Mouse (Mus musculus) frontal cortex, postnatal 10 days (tissue): Measurements from ENCODE around the gene Gsta1.
"Not testable (repeated sequence)": the region's sequence is repeated elsewhere in the genome, so short reads cannot be mapped to it uniquely, and the experiment has no call there.

ENCODE experiments used
- DNase-seq, 2 experiments: peaks; one replicate each; pipeline ENCODE4 v3.0.0; 2022; ENCODE audit warnings: low spot score in 2 of 2, mixed read lengths in 1 of 2

Gene Gsta1

GRCm38 (mm10) chr9:78230461-78230860 is at the start of gene Gsta1:
Gsta1 (plus strand) TSS chr9:78230656.
- DNase-seq, result not testable (repeated sequence)

- DNase-seq, result not testable (repeated sequence)
Observed at GRCm38 (mm10) chr9:78182474-78182873, 48.0 kb upstream of the Gsta1 start, which contains the start of gene Gsta4. Gsta4 (plus strand) TSS chr9:78182774.

- no peak for DNase-seq
Observed at GRCm38 (mm10) chr9:78185686-78186085, 44.8 kb upstream of the Gsta1 start.

GRCm38 (mm10) chr9:78188910-78189309 is 41.5 kb upstream of the Gsta1 start:
- no peak for DNase-seq

DNA sequence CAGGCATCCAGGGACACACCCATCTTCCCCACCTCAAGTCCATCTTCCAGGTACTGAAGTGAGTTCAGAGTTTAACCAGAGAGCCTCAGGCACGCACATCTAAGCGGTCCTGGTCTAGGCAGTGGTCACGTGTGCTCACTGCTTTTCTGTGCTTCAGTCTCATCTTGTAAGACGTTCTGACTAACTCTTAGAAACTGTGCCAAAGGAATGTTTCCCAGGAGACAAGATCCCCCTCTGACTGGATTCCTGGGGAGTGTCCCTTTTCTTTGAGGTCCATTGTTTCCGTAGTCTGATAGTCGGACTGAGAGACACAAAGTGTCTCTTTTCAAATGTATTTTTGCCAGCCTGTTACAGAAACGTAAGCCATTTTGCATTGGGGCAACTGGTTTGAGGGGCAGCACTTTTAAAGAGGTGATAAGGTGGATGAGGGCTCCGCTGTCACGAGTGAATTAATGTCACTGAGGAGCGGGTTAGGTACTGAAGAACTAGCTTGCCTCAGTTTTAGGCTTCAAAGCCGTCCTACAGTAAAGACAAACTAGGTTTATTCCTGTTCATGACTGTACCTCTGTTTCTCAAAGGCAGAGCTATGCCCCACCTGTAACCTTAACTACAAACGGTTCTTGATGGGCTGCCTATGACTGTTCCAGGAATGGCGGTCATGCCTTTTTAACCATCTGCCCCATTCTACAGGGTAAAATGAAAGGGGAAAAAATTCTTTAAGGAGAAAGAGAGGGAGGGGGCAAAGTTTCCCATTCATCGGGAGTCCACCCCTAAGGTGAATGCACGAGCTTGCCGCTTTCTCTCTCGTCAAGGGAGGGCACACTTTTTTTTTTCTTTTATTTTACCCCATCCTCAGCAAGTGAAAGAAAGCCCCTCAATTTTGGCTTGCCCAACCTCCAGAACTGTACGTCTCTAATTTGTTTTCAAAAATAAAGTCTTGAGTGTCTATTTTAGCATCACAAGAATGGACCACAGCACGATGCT is 39.5 kb upstream of the Gsta1 start:
- no peak for DNase-seq

- DNase-seq, result peak in 1 of 2 experiments; percentile 34
Observed at GRCm38 (mm10) chr9:78191736-78192135, 38.7 kb upstream of the Gsta1 start.

DNA sequence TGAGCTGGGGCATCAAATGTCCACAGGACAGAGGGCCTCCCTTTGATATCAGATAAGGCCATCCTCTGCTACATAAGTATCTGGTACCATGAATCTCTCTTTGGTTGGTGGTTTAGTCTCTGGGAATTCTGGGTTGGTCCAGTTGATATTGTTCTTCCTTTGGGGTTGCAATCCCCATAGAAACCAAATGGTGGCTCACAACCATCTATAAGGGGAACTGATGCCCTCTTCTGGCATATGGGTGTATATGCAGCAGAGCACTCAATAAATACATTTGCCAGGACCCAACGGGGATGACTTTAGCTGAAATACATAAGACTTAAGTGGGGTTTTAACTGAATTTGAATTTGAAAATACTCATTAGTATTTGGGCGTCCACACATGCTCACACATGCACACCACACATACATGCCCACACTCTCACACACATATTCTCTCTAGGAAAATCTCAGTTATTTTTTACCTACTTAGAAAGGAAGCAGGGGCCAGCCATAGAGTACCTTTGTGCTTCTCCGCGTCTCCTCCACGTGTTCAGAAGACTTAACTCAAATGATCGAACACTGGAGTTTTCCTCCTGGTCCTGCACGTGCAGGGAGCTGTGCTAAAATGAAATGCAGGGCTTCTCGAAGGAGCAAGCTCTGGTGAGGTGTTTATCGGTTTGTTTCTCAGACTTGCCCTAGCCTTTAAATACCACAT is 36.4 kb upstream of the Gsta1 start:
- no peak for DNase-seq

- peak in 1 of 2 experiments; percentile 23 for DNase-seq
Observed at GRCm38 (mm10) chr9:78195034-78195433, 35.4 kb upstream of the Gsta1 start.

DNA sequence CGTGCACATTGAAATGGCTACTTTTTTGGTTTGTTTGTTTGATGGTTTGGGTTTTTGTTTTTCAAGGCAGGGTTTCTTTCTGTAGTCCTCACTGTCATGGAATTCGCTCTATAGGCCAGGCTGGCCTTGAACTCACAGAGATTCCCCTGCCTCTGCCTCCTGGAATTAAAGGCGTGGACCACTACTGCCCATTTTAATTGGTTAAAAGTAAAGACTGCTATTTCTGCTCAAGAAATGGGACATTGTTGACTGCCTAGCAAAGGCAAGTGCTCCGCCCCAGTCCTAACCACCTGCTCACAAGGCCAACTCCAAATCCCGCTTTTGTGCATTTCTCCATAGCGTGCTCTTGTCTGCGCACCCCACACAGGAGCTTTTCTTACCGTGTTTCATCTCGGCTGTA is 32.7 kb upstream of the Gsta1 start:
- no peak for DNase-seq

- DNase-seq, result no peak
Observed at GRCm38 (mm10) chr9:78204194-78204593, 26.3 kb upstream of the Gsta1 start.

GRCm38 (mm10) chr9:78208956-78209355 is 21.5 kb upstream of the Gsta1 start:
- DNase-seq, result no peak

- DNase-seq, result no peak
Observed at GRCm38 (mm10) chr9:78210079-78210478, 20.4 kb upstream of the Gsta1 start.

GRCm38 (mm10) chr9:78210821-78211220 is 19.6 kb upstream of the Gsta1 start:
- no peak for DNase-seq

DNA sequence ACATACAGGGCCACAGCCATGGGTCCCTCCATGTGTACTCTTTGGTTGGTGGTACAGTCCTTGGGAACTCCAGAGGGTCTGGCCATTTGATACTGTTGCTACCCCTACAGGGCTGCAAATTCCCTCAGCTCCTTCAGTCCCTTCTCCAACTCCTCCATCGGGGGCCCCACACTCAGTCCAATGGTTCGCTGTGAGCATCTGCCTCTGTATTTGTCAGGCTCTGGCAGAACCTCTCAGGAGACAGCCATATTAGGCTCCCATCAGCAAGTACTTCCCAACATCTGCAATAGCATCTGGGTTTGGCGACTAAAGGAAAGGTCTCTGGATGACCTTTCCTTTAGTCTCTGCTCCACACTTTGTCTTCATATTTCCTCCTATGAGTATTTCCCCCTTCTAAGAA is 18.9 kb upstream of the Gsta1 start:
- DNase-seq, result no peak

- DNase-seq, result no peak
Observed at GRCm38 (mm10) chr9:78212341-78213049, 18.0 kb upstream of the Gsta1 start.

DNA sequence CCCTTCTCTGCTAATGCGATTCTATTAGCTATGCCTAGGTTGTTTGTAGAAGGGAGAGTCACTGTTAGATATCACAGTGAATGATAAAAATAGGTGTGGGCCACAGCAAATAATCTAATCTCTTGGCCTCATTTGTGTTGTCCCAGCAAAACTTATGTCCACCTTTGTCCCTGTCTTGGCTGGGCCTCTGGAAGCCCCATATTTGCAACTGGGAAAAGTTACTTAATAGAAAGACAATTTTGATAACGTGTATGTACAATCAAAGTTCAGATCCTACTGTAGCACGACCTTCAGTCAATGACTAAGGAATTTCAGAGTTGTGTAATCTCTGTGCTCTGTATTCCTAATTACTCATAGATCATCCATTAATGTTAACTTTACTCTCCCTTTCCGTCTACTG is 13.4 kb upstream of the Gsta1 start:
- no peak for DNase-seq

GRCm38 (mm10) chr9:78222616-78223015 is 7.8 kb upstream of the Gsta1 start:
- DNase-seq, result no peak

- DNase-seq, result no peak
Observed at GRCm38 (mm10) chr9:78223221-78223902, 7.1 kb upstream of the Gsta1 start.

DNA sequence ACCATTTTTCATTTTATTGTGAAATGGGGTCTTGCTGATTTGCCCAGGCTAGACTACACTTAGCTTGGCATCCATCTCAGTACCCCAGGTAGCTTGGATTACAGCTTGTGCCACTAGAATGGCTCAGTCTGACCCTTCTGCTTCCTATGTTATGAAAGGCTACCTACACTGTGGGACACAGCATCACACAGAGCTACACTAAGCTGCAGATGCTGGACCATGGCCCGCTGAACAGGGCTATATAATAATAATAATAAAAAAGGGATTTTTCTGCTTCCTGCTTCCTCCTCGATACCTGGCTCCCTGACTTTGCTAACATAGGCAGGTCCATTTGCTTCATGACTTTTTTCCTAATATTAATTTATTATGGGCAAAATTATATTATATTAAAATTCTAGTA is 6.0 kb upstream of the Gsta1 start:
- DNase-seq, result no peak

DNA sequence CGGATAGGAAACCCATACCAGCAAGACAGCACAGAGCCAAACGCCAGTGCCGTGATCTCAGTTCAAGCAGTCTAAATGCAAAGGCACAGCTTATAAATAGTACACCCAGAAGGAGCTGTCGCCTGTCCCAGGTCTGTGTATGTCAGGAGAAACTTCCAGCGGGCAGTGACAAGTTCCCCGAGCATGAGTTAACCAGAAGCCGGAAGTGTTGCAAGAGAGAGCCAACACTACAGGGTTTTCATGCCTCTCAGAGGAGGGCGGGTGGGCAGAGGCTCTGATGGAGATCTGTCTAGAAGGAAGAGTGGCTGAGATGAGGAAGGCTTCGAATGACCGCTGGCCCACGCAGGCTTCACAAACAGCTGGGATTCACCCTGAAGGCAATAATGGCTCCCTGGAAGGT is 5.2 kb upstream of the Gsta1 start:
- no peak for DNase-seq

DNA sequence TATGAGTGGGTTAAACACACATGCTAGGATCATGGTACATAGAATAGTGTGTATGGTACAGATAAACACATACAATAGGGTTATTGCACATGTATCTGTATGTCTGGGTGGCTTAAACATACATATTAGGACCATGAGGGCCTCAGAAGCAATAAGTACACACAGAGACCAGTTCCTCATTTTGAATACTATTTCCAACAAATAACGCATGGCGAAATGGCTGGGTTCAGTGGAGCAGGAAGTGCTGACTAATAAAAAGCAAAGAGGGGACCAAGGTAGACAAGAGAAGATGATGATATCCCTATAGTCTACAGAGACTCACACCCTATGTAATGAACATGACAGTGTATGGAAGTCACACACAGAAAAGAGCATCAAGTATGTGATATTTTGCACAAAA is 2.3 kb upstream of the Gsta1 start:
- DNase-seq, result no peak
